ENCODE assay signal across 26 mouse cellular contexts in the genomic region with DNA sequence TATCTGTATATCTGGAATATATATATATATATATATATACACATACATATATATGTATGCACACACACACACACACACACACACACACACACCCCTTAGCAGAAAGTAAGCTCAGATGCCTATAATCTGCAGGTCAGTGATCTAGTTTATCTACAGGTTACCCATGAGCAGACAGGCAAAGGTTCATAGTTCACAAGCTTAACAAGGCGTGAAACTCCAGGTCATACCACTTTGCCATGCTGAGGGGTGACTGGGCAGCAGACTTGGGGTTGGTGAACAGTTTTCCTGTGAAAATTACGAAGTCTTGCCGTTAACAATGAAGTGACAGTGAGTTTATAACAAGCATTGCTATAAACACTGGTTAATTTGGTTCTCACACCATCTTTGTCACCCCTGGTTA.
DNase-seq lines count a peak whose midpoint lies in the region; ATAC-seq and TF ChIP-seq lines count a peak whose summit lies in the region.
"Had no signal": no experiment of that assay in that cellular context is flagged by ENCODE, and none has a peak within 500 bp of the region (broad histone marks: within the 10 kb centered on the region; RNA-seq: fewer than 3 reads in every experiment).

No protein-coding gene starts in this region.

- peak overlapping the region; percentile 12; the same call in 1 of the 2 replicates for H3K27ac ChIP-seq in small intestine, adult 2 months (ENCODE audit: insufficient read depth, low read depth, low read length)
- H3K27ac ChIP-seq: forebrain, embryonic 13.5 days; heart, embryonic 13.5 days; hindbrain, embryonic 10.5 days; hindbrain, embryonic 15.5 days; liver, embryonic 14.5 days; neural tube, embryonic 12.5 days had no signal

- no peaks in the 10 kb centered on the region for H3K36me3 ChIP-seq in small intestine, adult 2 months (ENCODE audit: control insufficient read depth, insufficient read depth, low read length)
- H3K36me3 ChIP-seq: hindbrain, embryonic 10.5 days had no signal

- DNase-seq in kidney, adult 11 months, result peak; percentile 72
- peak; percentile 84 for DNase-seq in kidney, adult 9 months
- DNase-seq in kidney, postnatal 10 days, result peak; percentile 46
- DNase-seq in layer of hippocampus, postnatal 10 days (ENCODE audit: low spot score in 2 of 2), result no peak
- no peak for DNase-seq in lung, adult 18-20 months
- DNase-seq: adrenal gland, adult 8-10 months; B cell, adult 2 months; cerebellum, adult 2 months; cerebellum, postnatal 25 days; gastrocnemius, postnatal 10 days; heart, postnatal 10 days; layer of hippocampus, postnatal 36 days; left cerebral cortex, postnatal 4 days; lung, embryonic 14.5 days; thymus, postnatal 14 days had no signal

- ATAC-seq in monocyte, adult 5-6 weeks (replicated peaks; ENCODE audit: insufficient number of reproducible peaks, low FRiP score, low TSS enrichment, poor library complexity, severe bottlenecking), result no peak
- ATAC-seq: activated CD4-positive, CD25-positive, alpha-beta regulatory T cell, adult 4 months; forebrain, embryonic 13.5 days; midbrain, embryonic 16.5 days had no signal

- H3K4me3 ChIP-seq in small intestine, adult 2 months (ENCODE audit: low read depth, low read length), result no peak overlapping the region
- H3K4me3 ChIP-seq: forebrain, embryonic 13.5 days; heart, embryonic 13.5 days; hindbrain, embryonic 10.5 days; hindbrain, embryonic 15.5 days; myocyte; neural tube, embryonic 12.5 days had no signal

- WGBS in small intestine, adult 2 months, result 56% methylated on average over 3 of the region's 3 CpGs

- TF ChIP-seq POLR2A in small intestine, adult 2 months (IDR thresholded peaks at IDR 0.05; ENCODE audit: low read depth, low read length), result no peak

- no peaks in the 10 kb centered on the region for H3K27me3 ChIP-seq in small intestine, adult 2 months (ENCODE audit: control insufficient read depth, insufficient read depth, low read length)
- H3K27me3 ChIP-seq: forebrain, embryonic 13.5 days; heart, embryonic 13.5 days; hindbrain, embryonic 15.5 days; neural tube, embryonic 12.5 days had no signal

- H3K4me1 ChIP-seq in small intestine, adult 2 months (ENCODE audit: control insufficient read depth, insufficient read depth, insufficient read length, low read length), result peaks cover 23% of the 10 kb centered on the region
- H3K4me1 ChIP-seq: neural tube, embryonic 12.5 days had no signal

- TF ChIP-seq CTCF in small intestine, adult 2 months (IDR thresholded peaks at IDR 0.05; ENCODE audit: extremely low read depth, insufficient read length, insufficient replicate concordance, low read depth, low read length), result no peak

Comparison
In these comparisons a context has a peak if more than half of its experiments do, and no peak if none do; other contexts are left out.
1. DNase-seq: peak in kidney, adult 11 months (single experiment), kidney, adult 9 months (single experiment) and kidney, postnatal 10 days (single experiment); none in layer of hippocampus, postnatal 10 days (0 of 2) and lung, adult 18-20 months (0 of 2).